Mouse (Mus musculus) heart, postnatal 36 days (tissue): ENCODE measurements at regions not wholly inside any gene's neighbourhood (a gene's known extent, or its start where the extent isn't known, plus 50 kb on each side); places are given as distances from the start of the nearest gene placed in this dataset.
"Not testable (repeated sequence)": the region's sequence is repeated elsewhere in the genome, so short reads cannot be mapped to it uniquely, and the experiment has no call there.

Source experiments
- DNase-seq, 2 experiments: peaks; one replicate each; pipeline ENCODE4 v3.0.0; 2021 to 2022
- intact Hi-C: fragments of 180-260 bp; cut with DNase I; formaldehyde crosslinking; loops from one replicate; pipeline ENCODE4 v1.15.1; 2025

GRCm38 (mm10) chr2:17081266-17081665, 650.0 kb downstream of the Nebl start:
- DNase-seq = no peak
- intact Hi-C loops = no loop called here

DNA sequence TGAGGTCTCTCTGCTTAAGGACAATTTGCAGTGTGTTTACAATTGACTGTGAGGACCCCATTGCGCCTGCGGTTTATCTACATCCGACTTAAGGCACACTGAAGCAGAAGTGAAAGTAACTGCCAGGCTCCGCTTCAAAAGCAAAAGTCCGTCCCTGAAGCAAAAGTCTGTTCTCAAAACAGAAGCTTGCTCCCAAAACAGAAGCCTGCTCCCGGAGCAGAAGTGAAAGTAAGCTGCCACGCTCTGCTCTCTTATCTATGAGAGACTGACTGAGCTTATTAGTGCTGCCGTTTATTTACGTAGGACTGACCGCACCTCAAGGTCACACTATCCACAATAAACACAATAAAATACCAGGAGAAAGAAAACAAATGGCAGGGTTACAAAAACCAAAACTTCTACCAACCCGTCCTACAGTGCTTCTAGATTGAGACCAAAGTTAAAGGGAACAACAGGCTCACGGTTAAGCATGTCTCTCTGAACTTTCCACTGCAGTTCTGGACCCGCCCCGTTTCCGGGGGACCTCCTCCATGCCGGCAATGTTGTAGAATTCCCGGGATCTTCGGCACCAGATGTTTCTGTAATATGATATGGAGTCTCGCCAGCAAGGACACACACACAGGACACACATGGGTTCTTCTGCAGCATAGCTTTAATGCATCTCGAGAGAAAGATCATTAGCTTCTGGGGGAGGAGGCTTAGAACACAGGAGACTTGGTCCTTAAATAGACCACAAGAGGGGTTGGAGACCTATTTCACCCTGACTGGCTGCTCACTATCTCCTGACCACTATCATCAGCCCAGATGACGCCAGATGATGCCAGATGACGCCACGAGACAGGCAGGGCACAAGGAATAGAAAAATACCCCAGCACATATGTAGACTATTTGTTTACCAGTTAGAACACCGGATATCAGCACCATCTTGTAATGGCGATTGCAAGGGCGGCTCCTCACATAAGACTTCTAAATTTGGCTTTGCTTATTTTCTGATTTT, 665.8 kb downstream of the Nebl start:
- intact Hi-C loops, DNase-seq: not testable (repeated sequence)
